Mouse (Mus musculus): ENCODE results near the gene Adgrl3. TPM values are rescaled to one million over a fixed set of nuclear protein-coding genes. Genes with fewer than 3 reads are reported as not detected.
A peak's percentile ranks its signal among the peaks of the same experiment; 100 is the strongest.

Adgrl3 gene
- polyA plus RNA-seq, 1 experiment from 2014 or later: 66.3 TPM

- H3K9me3 ChIP-seq: no peaks in the 10 kb centered on the region
- no peak for ATAC-seq (ENCODE audit: low FRiP score, low read depth)
- H3K27ac ChIP-seq: no peak overlapping the region
- no peaks in the 10 kb centered on the region for H3K36me3 ChIP-seq
- H3K4me2 ChIP-seq (replicated peaks): no peak overlapping the region
- no peak overlapping the region for H3K9ac ChIP-seq
- WGBS: 58% methylated on average over 4 of the region's 4 CpGs
- H3K27me3 ChIP-seq: no peaks in the 10 kb centered on the region
- no peaks in the 10 kb centered on the region for H3K4me1 ChIP-seq
- H3K4me3 ChIP-seq: no peak overlapping the region
Observed at GRCm38 (mm10) chr5:81465971-81466370, 446.0 kb downstream of the Adgrl3 start.

DNA sequence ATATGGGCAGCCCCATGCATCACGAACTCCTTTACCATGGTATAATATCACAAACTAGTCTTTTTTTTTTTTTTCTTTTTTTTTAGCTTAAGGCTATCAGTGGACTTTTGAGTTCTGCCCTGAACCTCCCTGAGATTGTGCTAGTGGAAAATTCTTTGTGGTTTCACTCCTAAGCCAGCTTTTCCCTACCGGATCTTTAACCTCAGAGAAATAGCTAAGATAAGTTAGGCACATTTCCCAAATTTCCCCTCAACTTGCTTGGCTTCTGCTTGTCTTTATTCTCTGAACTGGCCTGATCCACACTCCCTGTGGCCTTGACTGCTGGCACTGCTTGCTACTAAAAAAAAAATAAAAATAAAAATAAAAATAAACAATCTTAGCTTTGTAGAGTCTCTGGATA lies 454.7 kb downstream of the Adgrl3 start:
- ATAC-seq (ENCODE audit: low FRiP score, low read depth): no peak
- Histone ChIP-seq H3K27me3 (no peaks in the 10 kb centered on the region), H3K4me1 (peaks cover 5% of the 10 kb centered on the region; the same call in 1 of the 2 replicates), H3K4me2 (replicated peaks) (no peak overlapping the region), H3K9ac (no peak overlapping the region), H3K27ac (no peak overlapping the region), H3K4me3 (no peak overlapping the region), H3K36me3 (no peaks in the 10 kb centered on the region), H3K9me3 (no peaks in the 10 kb centered on the region)
- WGBS: 45% methylated on average over 2 of the region's 2 CpGs

GRCm38 (mm10) chr5:81475406-81475805 lies 455.5 kb downstream of the Adgrl3 start:
- Histone ChIP-seq H3K4me1 (peaks cover 5% of the 10 kb centered on the region; the same call in 1 of the 2 replicates), H3K36me3 (no peaks in the 10 kb centered on the region), H3K27ac (no peak overlapping the region), H3K9ac (no peak overlapping the region), H3K9me3 (no peaks in the 10 kb centered on the region), H3K4me2 (replicated peaks) (no peak overlapping the region), H3K27me3 (no peaks in the 10 kb centered on the region), H3K4me3 (no peak overlapping the region)
- whole genome bisulfite sequencing: 68% methylated on average over 3 of the region's 3 CpGs
- no peak for ATAC-seq (ENCODE audit: low FRiP score, low read depth)

DNA sequence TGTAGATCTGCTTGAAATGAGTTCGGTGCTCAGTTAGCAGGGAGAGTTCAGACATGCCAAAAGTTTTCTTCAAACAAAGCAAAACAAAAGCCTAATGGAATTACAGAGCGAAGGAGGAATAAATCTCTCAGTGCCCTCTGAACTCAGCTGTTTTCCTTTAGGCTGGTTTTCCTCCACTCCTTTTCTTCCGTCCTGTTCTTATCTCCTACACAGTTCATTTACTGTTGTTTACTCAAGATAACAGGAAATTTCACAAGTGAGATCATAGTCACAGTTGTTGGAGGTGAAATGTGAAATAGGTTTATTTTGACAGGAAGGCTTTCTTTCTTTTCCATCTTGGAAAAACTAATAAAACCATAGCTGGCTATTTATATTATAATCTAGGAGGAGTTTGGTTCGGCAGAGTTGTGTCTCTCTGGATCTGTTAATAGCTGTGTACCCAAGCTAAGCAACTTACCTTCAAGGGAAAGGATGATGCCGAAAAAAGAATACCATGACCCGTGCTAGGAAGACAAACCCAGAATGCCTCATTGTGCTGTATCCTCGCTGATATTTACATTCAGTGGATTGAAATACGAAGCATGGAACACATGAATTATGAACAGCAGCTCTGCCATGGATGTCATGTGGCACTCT lies 456.2 kb downstream of the Adgrl3 start:
- no peaks in the 10 kb centered on the region for H3K9me3 ChIP-seq
- no peak overlapping the region for H3K4me2 ChIP-seq (replicated peaks)
- H3K36me3 ChIP-seq: no peaks in the 10 kb centered on the region
- peaks cover 5% of the 10 kb centered on the region; the same call in 1 of the 2 replicates for H3K4me1 ChIP-seq
- 52% methylated on average over 8 of the region's 8 CpGs for WGBS
- no peak overlapping the region for H3K27ac ChIP-seq
- no peak for ATAC-seq (ENCODE audit: low FRiP score, low read depth)
- H3K4me3 ChIP-seq: no peak overlapping the region
- H3K27me3 ChIP-seq: no peaks in the 10 kb centered on the region
- H3K9ac ChIP-seq: no peak overlapping the region

DNA sequence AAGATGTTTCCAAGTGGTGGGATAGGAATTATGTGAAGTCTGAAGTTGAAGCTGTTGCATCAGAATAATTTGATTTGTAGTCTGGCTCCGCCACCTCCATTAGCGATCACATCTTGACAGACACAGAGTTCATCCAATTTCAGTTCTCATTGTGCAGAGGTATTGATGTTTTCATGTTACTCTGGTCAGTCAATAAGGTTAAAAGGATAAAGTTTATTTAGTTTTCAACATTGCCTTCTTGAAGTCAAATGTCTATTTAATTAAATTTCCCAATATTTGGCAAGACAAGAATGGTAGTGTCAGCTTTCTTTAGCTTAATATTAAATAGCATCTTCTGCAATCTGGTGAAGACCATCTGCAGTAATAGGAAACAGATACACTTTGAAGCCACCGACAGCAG lies 461.0 kb downstream of the Adgrl3 start:
- H3K4me1 ChIP-seq: no peaks in the 10 kb centered on the region
- WGBS: 76% methylated on average over 3 of the region's 3 CpGs

GRCm38 (mm10) chr5:81483890-81484289 lies 464.0 kb downstream of the Adgrl3 start:
- H3K27me3 ChIP-seq: no peaks in the 10 kb centered on the region
- H3K9me3 ChIP-seq: no peaks in the 10 kb centered on the region
- no peak overlapping the region for H3K27ac ChIP-seq
- ATAC-seq (ENCODE audit: low FRiP score, low read depth): no peak
- no peaks in the 10 kb centered on the region for H3K36me3 ChIP-seq
- no peak overlapping the region for H3K4me3 ChIP-seq
- H3K4me2 ChIP-seq (replicated peaks): no peak overlapping the region
- WGBS: 84% methylated on average over 3 of the region's 3 CpGs
- no peak overlapping the region for H3K9ac ChIP-seq
- no peaks in the 10 kb centered on the region for H3K4me1 ChIP-seq

More for the DNA sequence above, 461.0 kb downstream of the Adgrl3 start:
- H3K27ac ChIP-seq: no peak overlapping the region
- no peak overlapping the region for H3K4me2 ChIP-seq (replicated peaks)
- H3K4me3 ChIP-seq: no peak overlapping the region
- no peaks in the 10 kb centered on the region for H3K9me3 ChIP-seq
- no peaks in the 10 kb centered on the region for H3K36me3 ChIP-seq
- H3K9ac ChIP-seq: no peak overlapping the region
- no peaks in the 10 kb centered on the region for H3K27me3 ChIP-seq
- no peak for ATAC-seq (ENCODE audit: low FRiP score, low read depth)

- H3K4me3 ChIP-seq: no peak overlapping the region
- 79% methylated on average over 3 of the region's 3 CpGs for WGBS
- no peaks in the 10 kb centered on the region for H3K9me3 ChIP-seq
- H3K27me3 ChIP-seq: no peaks in the 10 kb centered on the region
- no peak overlapping the region for H3K27ac ChIP-seq
- H3K36me3 ChIP-seq: no peaks in the 10 kb centered on the region
- no peak overlapping the region for H3K4me2 ChIP-seq (replicated peaks)
- no peak for ATAC-seq (ENCODE audit: low FRiP score, low read depth)
- H3K4me1 ChIP-seq: no peaks in the 10 kb centered on the region
- no peak overlapping the region for H3K9ac ChIP-seq
Observed at GRCm38 (mm10) chr5:81501076-81501475, 481.1 kb downstream of the Adgrl3 start.

GRCm38 (mm10) chr5:81518720-81519496 lies 499.0 kb downstream of the Adgrl3 start:
- Histone ChIP-seq H3K4me2 (replicated peaks) (0 out of 2 replicates have a peak overlapping the region, but pooled peaks have one; percentile 7), H3K27ac (0 out of 2 replicates have a peak overlapping the region, but pooled peaks have one; percentile 44)

GRCm38 (mm10) chr5:81519497-81520382 lies 499.8 kb downstream of the Adgrl3 start:
- Histone ChIP-seq H3K27me3 (no peaks in the 10 kb centered on the region), H3K4me2 (replicated peaks) (0 out of 2 replicates have a peak overlapping the region, but pooled peaks have one; percentile 7), H3K4me1 (peaks cover 16% of the 10 kb centered on the region), H3K9me3 (no peaks in the 10 kb centered on the region), H3K9ac (no peak overlapping the region), H3K36me3 (no peaks in the 10 kb centered on the region), H3K27ac (0 out of 2 replicates have a peak overlapping the region, but pooled peaks have one; percentile 44), H3K4me3 (no peak overlapping the region)
- peak; percentile 81 for ATAC-seq (ENCODE audit: low FRiP score, low read depth)
- 29% methylated on average over 11 of the region's 11 CpGs for WGBS

More at GRCm38 (mm10) chr5:81518720-81519496, 499.0 kb downstream of the Adgrl3 start:
- Histone ChIP-seq H3K9me3 (no peaks in the 10 kb centered on the region), H3K36me3 (no peaks in the 10 kb centered on the region), H3K9ac (no peak overlapping the region), H3K4me1 (peaks cover 16% of the 10 kb centered on the region), H3K4me3 (no peak overlapping the region), H3K27me3 (no peaks in the 10 kb centered on the region)
- WGBS: 46% methylated on average over 5 of the region's 5 CpGs
- ATAC-seq (ENCODE audit: low FRiP score, low read depth): no peak; the same call in 1 of the 2 replicates

DNA sequence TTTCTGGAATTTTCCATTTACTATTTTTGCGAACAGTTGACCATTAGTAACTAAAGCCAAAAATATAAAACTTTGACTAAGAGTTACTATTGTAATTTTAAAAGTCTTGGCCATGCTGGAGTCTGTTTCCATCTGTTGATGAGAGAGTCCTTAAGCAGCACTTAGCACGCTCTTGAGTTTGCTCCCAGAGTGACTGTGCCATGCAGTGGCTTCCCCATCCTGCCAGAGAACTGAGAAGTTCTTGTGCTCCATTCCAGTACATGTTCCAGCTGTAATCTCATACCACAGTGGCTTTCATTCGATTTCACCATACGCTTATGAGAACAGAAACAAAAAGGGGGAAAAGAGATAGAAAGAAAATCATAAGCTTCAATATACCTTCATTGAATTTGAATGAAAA lies 502.8 kb downstream of the Adgrl3 start:
- no peak for ATAC-seq (ENCODE audit: low FRiP score, low read depth)
- no peak overlapping the region for H3K27ac ChIP-seq
- no peak overlapping the region for H3K4me2 ChIP-seq (replicated peaks)
- 91% methylated on average over 4 of the region's 4 CpGs for WGBS
- H3K36me3 ChIP-seq: no peaks in the 10 kb centered on the region
- H3K4me3 ChIP-seq: no peak overlapping the region
- no peaks in the 10 kb centered on the region for H3K27me3 ChIP-seq
- no peaks in the 10 kb centered on the region for H3K9me3 ChIP-seq
- peaks cover 16% of the 10 kb centered on the region for H3K4me1 ChIP-seq
- H3K9ac ChIP-seq: no peak overlapping the region

DNA sequence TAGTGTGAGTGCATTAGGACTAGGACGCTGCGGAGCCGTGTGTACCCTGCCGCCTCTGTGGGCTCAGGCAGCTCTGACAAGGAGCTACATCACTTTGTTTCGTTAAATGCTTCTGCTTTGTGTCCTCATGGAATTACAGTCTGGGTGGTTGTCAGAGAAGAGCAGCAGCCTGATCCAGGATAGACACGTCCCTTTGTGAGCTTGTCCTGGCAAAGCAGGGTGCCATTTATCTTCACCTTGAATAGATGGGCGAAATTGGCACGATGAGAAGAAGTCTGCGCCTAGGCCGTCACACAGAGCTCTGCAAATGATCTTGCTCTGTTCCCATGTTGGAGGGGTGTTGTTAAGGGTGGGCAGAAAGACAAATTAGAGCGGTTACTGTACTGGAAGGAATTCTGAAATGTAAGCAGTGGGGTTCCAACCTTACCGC lies 504.6 kb downstream of the Adgrl3 start:
- Histone ChIP-seq H3K4me3 (no peak overlapping the region), H3K9ac (no peak overlapping the region), H3K27ac (no peak overlapping the region), H3K9me3 (no peaks in the 10 kb centered on the region), H3K27me3 (no peaks in the 10 kb centered on the region), H3K36me3 (no peaks in the 10 kb centered on the region), H3K4me1 (peaks cover 6% of the 10 kb centered on the region), H3K4me2 (replicated peaks) (no peak overlapping the region)
- 85% methylated on average over 12 of the region's 12 CpGs for WGBS
- no peak for ATAC-seq (ENCODE audit: low FRiP score, low read depth)

DNA sequence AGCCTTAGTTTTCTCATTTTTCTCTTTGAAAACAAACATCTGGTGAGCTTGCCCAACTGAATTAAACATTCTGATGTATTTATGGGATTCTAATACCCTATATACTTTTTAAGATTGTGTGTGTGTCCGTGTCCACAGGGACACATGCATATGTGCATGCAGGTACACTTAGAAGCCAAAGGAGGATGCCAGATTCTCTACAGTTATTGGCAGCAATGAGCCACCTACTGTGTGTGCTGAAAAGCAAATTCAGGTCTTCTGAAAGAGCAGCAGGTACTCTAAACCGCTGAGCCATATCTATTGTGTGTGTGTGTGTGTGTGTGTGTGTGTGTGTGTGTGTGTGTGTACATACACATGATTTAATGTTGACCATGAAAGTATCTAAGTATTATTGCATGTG lies 505.4 kb downstream of the Adgrl3 start:
- H3K9ac ChIP-seq: no peak overlapping the region
- H3K27me3 ChIP-seq: no peaks in the 10 kb centered on the region
- ATAC-seq (ENCODE audit: low FRiP score, low read depth): no peak
- WGBS: 70% methylated on average over 2 of the region's 2 CpGs
- no peaks in the 10 kb centered on the region for H3K4me1 ChIP-seq
- H3K4me2 ChIP-seq (replicated peaks): no peak overlapping the region
- no peaks in the 10 kb centered on the region for H3K9me3 ChIP-seq
- no peak overlapping the region for H3K27ac ChIP-seq
- no peaks in the 10 kb centered on the region for H3K36me3 ChIP-seq
- no peak overlapping the region for H3K4me3 ChIP-seq
